Mouse (Mus musculus): ENCODE measurements around the gene Idnk.

Idnk gene

DNA sequence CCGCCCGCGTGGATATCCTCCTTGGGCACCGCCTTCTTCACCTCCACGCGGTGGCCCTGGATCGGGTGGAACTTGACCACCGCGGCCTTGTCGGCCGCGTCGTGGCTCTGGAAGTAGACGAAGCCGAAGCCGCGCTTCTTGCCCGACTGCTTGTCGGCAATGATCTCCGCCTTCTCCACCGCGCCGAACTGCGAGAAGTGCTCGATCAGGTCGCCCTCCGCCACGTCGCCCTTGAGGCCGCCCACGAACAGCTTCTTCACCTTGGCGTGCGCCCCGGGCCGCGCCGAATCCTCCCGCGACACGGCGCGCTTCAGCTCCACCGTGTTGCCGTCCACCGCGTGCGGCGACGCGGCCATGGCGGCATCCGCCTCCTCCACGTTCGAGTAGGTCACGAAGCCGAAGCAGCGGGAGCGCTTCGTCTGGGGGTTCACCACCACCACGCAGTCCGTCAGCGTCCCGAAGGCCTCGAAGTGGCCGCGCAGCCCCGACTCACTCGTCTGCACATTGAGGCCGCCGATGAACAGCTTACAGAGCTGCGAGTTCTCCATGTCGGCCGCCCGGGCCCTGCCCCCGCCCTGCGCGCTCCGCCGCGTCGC lies 29.6 kb upstream of the Idnk start:
- TF ChIP-seq GATA4 (IDR thresholded peaks at IDR 0.05; ENCODE audit: insufficient replicate concordance, low read length), result no peak

DNA sequence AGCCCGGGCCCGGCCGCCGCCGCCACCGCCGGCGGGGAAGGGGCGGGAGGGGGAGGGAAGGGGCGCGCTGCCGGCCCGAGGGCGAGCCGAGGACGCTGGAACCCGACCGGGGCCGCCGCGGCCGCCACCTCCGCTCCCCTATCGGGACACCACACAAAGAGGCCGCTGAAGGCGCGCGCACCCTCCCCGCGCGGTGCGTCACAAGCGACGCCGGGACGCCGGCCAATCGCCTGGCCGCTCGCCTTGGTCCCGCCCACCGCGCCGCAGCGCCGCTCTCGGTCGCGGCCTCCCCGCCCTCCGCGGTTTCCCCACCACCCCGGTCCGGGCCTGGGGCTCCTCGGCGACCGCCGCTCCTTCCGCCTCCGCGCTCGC lies 29.1 kb upstream of the Idnk start, which contains the start of gene Hnrnpa0:
TSS of gene Hnrnpa0 (minus strand) at position 161 of the 372 bp plus-strand sequence.
- no peak for TF ChIP-seq GATA4 (IDR thresholded peaks at IDR 0.05; ENCODE audit: insufficient replicate concordance, low read length)

DNA sequence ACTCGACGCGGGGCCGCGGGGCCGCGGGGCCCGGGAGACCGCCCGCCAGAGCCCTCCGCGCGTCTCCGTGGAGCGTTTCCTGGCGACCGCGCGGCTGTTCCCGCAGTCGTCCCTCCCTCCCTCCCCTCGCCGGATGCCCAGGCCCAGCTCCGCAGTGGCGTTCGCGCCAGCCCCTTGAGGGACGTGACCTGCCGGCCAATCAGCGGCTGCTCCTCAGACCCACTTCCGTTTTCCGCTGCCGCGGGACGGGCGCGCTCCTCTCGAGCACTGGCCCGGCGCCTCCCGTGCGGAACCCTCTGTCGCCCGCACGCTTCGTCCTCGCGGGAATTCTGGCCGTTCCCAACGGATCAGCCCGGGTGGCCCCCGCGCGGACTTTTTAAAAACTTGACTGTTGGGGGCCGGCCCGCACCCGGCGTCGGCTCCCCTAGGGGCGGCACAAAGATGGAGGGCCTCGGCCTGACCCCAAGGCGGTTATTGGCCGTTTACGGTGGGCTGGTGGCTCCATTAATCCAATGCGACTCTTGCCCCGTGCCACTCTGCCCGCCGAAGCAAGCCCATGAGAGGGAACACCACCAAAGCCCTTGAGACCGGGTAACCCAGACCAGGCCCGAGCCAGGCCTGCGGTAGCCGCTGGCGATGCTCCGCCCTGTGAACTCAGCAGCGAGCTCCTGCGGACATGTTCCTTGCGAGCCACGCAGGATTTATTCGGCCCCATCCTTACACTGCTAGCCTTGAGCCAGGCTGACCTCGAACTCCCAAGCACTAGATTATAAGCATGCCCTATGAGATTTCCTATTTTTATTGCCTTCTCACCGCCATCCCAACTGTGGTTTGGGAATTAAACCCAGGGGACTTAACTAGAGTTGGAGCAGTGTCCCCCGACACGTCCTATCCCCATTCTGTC lies 28.4 kb upstream of the Idnk start:
- TF ChIP-seq GATA4 (IDR thresholded peaks at IDR 0.05; ENCODE audit: insufficient replicate concordance, low read length), result no peak; the same call in 1 of the 2 replicates

DNA sequence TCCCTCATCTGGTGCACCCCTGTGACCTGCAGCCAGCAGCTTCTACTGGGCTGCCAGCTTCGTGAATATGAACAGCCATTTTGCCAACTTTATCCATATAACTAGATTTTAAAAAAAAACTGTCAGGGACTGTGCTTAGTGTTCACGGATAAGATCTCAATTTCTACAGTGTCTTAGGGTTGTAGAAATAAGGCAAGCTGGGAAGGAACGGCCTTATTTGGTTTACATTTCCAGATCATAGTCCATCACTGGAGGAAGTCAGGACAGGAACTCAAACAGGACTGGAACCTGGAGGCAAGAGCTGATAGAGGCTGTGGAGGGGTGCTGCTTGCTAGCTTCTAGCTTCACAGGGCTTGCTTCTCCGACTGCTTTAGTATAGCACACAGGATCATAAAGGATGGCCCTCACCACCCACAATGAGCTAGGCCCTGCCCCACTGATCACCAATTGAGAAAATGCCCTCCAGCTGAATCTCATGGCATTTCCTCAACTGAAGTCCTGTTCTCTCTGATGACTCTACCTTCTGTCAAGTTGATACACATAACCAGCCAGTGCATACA lies 27.7 kb upstream of the Idnk start:
- TF ChIP-seq GATA4 (IDR thresholded peaks at IDR 0.05; ENCODE audit: insufficient replicate concordance, low read length), result no peak

DNA sequence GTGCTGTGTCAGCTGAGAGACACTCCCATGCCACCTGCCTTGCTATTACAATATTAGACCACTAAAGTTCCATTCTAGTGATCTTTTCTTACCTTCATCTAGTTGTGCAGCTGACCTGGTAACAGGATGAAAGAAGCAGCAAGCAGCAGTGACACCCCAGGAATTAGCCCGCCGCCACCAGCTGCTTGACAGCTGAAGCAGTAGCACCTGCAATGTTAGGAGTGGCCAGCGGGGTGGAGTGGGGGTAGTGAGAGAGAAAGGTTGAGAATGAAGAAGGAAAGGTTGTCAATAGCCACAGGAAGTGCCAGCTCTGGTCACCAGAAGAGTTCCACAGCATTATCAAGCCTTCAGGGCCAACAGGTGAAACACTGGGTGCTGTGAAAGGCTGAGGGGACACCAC lies 25.8 kb upstream of the Idnk start:
- TF ChIP-seq GATA4 (IDR thresholded peaks at IDR 0.05; ENCODE audit: insufficient replicate concordance, low read length), result no peak

DNA sequence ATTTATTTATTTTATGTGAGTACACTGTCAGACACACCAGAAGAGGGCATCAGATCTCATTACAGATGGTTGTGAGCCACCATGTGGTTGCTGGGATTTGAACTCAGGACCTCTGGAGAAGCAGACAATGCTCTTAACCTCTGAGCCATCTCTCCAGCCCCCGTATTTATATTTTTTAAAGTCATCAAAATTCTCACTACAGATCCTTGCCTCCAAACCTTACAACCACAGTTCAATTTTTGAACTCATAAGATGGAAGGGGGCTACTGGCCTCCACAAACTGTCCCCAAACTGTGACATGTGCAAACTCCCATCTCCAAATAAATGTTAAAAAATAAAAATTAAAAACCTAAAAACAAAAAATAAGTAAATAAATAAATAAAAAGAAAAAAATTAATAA lies 9.7 kb upstream of the Idnk start:
- TF ChIP-seq GATA4 (IDR thresholded peaks at IDR 0.05; ENCODE audit: insufficient replicate concordance, low read length), result no peak

DNA sequence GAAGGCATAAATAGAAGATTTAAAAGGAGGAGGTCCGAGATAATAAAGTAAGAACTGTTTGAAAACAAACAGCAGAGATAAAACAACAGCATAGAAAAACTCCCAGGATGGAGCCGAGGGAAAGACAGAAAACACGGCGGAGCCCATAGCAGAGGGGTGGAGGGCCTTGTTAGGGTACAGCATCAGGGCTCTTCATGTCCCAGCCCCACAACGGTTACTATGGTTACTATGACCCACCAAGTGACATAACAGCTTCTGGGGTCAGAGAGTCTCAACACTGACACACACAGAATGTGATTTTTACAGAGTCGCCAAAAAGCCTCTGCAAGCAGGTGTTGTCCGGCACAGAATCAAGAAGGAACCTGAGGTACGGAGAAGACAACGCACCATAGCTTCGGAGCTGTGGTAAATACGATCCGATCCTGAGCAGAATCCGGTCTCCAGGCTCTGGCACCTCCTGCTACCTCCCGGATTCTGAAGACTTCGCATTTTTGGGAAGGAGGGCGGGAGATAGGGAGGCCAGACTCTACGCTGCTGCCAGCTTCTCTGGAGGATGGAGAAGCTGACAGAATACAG lies 9.1 kb upstream of the Idnk start:
- TF ChIP-seq GATA4 (IDR thresholded peaks at IDR 0.05; ENCODE audit: insufficient replicate concordance, low read length), result no peak; the same call in 1 of the 2 replicates

DNA sequence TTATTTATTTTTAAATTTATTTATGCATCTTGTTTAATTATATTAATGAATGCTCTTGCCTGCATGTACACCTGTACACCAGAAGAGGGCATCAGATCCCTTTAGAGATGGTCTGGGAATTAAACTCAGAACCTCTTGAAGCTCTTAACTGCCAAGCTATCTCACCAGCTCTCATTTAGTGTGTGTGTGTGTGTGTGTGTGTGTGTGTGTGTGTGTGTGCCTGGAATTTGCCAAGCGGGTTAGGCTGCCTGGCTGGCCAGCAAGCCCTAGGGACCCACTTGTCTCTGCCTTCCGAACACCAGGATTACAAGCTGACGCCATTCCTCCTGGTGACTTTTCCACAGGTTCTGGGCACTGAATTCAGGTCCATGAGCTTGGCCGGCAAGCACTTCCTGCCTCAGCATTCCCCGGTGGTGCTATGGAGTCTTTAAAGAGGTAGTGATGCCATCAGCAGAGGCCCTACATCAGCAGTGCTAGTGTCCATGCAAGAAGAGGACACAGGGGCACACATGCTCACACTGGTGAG lies 8.4 kb upstream of the Idnk start:
- TF ChIP-seq GATA4 (IDR thresholded peaks at IDR 0.05; ENCODE audit: insufficient replicate concordance, low read length), result no peak

DNA sequence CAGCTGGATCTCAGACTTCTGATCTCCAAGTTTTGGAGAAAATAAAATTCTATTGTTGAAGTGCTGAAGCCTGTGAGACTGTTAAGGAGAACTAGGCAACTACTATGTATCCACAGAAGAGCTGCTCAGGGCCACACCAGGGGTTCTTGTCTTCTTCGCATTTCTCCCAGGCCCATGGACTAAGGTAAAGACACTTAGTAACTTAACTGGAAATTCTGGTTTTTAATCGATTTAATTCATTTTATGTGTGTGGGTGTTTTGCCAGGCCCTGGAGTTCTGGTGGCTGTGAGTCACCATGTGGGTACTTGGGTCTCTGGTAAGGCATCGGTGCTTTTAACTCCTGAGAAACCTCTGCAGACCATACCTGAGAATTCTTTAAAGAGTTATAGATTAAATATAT lies 7.8 kb upstream of the Idnk start:
- no peak for TF ChIP-seq GATA4 (IDR thresholded peaks at IDR 0.05; ENCODE audit: insufficient replicate concordance, low read length)

DNA sequence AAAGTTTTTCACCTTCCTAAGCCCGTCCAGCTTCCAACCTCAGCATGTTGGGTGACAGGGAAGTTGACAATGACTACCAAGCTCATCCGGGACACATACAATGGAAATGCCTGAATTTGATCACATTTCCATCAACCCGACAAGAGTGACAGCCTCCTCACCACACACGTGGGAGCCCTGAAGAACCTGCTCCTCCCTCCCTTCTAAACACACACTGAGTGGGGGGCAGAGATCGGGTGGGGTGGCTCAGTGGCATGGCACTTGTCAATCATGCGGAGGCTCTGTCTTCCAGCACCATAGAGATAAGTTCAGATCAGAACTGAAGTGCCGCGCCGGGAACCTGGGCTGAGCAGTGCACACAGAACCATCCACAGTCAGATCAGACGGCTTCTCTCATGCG lies 7.0 kb upstream of the Idnk start:
- TF ChIP-seq GATA4 (IDR thresholded peaks at IDR 0.05; ENCODE audit: insufficient replicate concordance, low read length), result no peak

DNA sequence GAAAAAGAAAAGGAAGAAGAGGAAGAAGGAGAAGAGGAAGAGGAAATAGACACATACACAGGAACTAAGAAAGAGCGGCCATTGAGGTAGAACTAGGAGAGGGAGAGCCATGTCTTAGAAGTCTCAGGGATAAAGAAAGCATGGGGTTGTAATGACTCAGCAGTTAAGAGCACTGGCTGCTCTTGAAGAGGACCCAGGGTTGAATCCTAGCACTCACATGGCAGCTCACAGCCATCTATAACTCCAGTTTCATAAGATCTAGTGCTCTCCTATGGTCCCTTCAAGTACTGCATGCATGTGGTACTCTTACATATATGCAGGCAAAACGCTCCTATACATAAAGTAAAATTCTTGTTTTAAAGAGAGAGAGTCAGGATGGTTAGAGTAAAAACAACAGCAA lies 1.4 kb upstream of the Idnk start:
- no peak for TF ChIP-seq GATA4 (IDR thresholded peaks at IDR 0.05; ENCODE audit: insufficient replicate concordance, low read length)

DNA sequence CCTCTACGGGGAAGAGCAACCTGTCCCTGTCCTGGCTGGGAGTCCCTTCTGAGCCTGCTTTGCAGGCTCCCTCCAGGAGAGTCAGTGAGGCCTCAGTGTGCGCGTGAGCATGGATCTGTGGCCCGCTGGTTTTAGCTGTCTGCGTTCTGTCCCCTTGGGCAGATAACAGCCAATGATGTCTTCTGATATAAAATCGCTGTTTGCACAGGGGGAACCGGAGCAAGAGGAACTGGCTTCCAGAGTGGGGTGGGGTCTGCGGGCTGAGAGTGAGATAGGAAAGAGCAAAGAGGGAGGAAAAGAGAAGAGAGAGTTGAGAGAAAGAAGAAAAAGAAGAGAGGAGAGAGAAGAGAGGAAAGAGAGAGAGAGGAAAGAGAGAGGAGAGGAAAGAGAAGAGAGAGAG lies 413 bp upstream of the Idnk start:
- no peak for TF ChIP-seq GATA4 (IDR thresholded peaks at IDR 0.05; ENCODE audit: insufficient replicate concordance, low read length)

DNA sequence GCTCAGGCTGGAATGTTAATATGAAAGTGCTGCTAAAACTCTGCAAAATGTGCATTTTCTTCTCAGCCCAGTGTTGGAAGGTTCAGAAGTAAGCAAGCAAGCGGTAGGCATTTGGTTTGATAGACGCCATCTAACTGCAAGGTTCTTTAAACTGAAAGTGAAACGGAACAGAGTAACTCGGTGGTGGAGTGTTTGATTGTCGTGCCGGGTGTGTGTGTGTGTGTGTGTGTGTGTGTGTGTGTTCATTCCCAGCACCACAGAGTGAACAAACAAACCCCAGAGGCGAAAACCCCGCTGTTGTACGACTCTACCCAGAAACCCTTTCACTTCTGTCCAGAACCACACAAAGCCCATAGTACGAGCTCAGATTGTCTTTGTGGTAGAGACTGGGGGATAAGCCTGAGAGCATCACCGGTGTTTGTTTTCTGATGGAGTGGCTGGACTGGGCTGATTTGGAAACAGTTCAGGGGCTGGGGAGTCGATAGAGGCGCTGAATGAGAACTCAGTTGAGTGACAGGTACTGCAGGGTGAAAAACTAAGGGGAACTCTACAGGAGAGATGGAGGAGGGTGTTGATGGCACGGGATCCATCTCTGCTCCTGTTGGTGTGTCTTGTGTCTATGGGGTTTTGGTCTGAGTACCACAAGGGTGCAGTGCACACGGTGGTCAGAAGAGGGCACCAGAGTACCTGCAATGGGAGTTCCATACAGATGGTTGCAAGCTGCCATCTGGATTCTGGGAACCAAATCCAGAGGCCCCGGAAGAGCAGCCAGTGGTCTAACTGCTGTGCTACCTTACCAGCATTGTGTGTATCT lies 857 bp downstream of the Idnk start:
- no peak for TF ChIP-seq GATA4 (IDR thresholded peaks at IDR 0.05; ENCODE audit: insufficient replicate concordance, low read length)

DNA sequence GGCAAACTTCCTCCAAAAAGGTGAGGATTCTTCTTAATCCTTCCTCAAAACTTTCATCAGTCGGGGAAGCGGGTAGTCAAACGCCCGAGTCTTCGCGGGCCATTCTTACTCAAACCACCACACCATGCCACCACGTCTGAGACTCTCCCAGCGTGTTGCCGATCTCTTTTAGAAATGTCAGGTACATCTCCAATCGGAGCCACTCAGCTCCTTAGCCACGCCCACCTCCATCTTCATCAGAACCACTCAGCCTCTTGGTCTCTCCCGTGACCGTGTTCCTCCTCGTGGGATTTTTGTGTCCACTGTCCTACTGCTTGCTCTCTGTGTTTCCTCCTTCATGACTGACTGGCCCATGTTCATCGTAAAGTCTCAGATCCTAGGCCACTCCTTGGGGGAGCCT lies 3.3 kb downstream of the Idnk start:
- TF ChIP-seq GATA4 (IDR thresholded peaks at IDR 0.05; ENCODE audit: insufficient replicate concordance, low read length), result no peak

DNA sequence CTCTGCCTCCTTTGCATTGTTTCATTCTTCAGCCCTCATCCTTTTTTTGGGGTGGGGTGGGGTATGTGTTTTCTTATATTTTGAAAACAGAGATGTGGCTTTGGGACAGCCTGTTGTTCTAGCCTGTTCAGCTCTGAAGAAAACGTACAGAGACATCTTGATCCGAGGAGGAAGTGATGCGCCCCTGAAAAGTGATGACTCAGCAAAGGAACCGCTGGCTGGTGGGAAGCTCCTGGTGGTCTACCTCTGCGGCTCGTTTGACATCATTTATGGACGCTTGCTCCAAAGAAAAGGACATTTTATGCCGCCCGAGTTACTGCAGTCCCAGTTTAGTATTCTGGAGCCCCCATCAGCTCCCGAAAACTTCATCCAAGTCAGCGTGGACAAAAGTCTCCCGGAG lies 5.9 kb downstream of the Idnk start:
- TF ChIP-seq GATA4 (IDR thresholded peaks at IDR 0.05; ENCODE audit: insufficient replicate concordance, low read length), result no peak

Measured in liver, adult (tissue).